Mouse (Mus musculus): ENCODE measurements around the gene Eln. TPM values are rescaled to one million over a fixed set of nuclear protein-coding genes. Genes with fewer than 3 reads are reported as not detected.

The Eln gene
- polyA plus RNA-seq (2017; shearing (Covaris generic)): not detected

GRCm38 (mm10) chr5:134746890-134747511 lies at the start of gene Eln:
TSS of gene Eln (minus strand) at chr5:134747323.
- ATAC-seq: no peak

- no peak for ATAC-seq
Measured at GRCm38 (mm10) chr5:134790080-134790995, 43.2 kb upstream of the Eln start.

GRCm38 (mm10) chr5:134788237-134788636 lies 41.1 kb upstream of the Eln start:
- no peak for ATAC-seq

- ATAC-seq: no peak
Measured at GRCm38 (mm10) chr5:134785691-134786371, 38.7 kb upstream of the Eln start.

- ATAC-seq: no peak
Measured at GRCm38 (mm10) chr5:134783794-134784193, 36.7 kb upstream of the Eln start.

- ATAC-seq: no peak
Measured at GRCm38 (mm10) chr5:134780963-134781362, 33.8 kb upstream of the Eln start.

GRCm38 (mm10) chr5:134780146-134780545 lies 33.0 kb upstream of the Eln start:
- no peak for ATAC-seq

GRCm38 (mm10) chr5:134776551-134776950 lies 29.4 kb upstream of the Eln start:
- ATAC-seq: no peak

GRCm38 (mm10) chr5:134772522-134772921 lies 25.4 kb upstream of the Eln start:
- no peak for ATAC-seq

GRCm38 (mm10) chr5:134771750-134772149 lies 24.6 kb upstream of the Eln start:
- ATAC-seq: no peak

- no peak for ATAC-seq
Measured at GRCm38 (mm10) chr5:134769181-134769580, 22.1 kb upstream of the Eln start.

GRCm38 (mm10) chr5:134765441-134765840 lies 18.3 kb upstream of the Eln start:
- no peak for ATAC-seq

- ATAC-seq: no peak
Measured at GRCm38 (mm10) chr5:134763326-134763725, 16.2 kb upstream of the Eln start.

- ATAC-seq: no peak
Measured at GRCm38 (mm10) chr5:134761409-134762124, 14.4 kb upstream of the Eln start.

GRCm38 (mm10) chr5:134756031-134756430 lies 8.9 kb upstream of the Eln start:
- ATAC-seq: no peak

- ATAC-seq: no peak
Measured at GRCm38 (mm10) chr5:134754096-134754495, 7.0 kb upstream of the Eln start.

- ATAC-seq: no peak
Measured at GRCm38 (mm10) chr5:134750469-134750868, 3.3 kb upstream of the Eln start.

- ATAC-seq: no peak
Measured at GRCm38 (mm10) chr5:134747947-134748618, 960 bp upstream of the Eln start.

- ATAC-seq: no peak
Measured at GRCm38 (mm10) chr5:134747512-134747893, 380 bp upstream of the Eln start.

- ATAC-seq: no peak
Measured at GRCm38 (mm10) chr5:134746201-134746600, 922 bp downstream of the Eln start.

GRCm38 (mm10) chr5:134745801-134746200 lies 1.3 kb downstream of the Eln start:
- ATAC-seq: no peak

- ATAC-seq: no peak
Measured at GRCm38 (mm10) chr5:134745000-134745399, 2.1 kb downstream of the Eln start.

Measured in CD4-positive, CD25-positive, alpha-beta regulatory T cell, adult 4 months (primary cell).